Mouse (Mus musculus) forebrain, embryonic 11.5 days (tissue): ENCODE measurements around the gene Hmgb2. TPM values are rescaled to one million over a fixed set of nuclear protein-coding genes. Genes with fewer than 3 reads are reported as not detected.
"Not testable (repeated sequence)": the region's sequence is repeated elsewhere in the genome, so short reads cannot be mapped to it uniquely, and the experiment has no call there.

ENCODE experiments used
- ATAC-seq: fragments of 200-750 bp; cut with Nextera tagmentation; replicated peaks from 2 replicates; pipeline ENCODE4 v1.8.0; 2017; ENCODE audit warnings: moderate TSS enrichment; ENCODE audit not compliant: low FRiP score
- DNase-seq: peaks from one replicate; pipeline ENCODE4 v3.0.0-alpha.2; 2017; ENCODE audit warnings: low spot score
- H3K27ac ChIP-seq: fragments of 300-500 bp; sonication (generic); 2 replicates; pipeline ENCODE4 v1.5.1; 2014; ENCODE audit warnings: low read depth, low read length
- H3K27me3 ChIP-seq: fragments of 300-500 bp; sonication (generic); 2 replicates; pipeline ENCODE4 v1.6.1; 2014; ENCODE audit warnings: mild to moderate bottlenecking, low read length, mixed read lengths; ENCODE audit not compliant: control insufficient read depth, insufficient read depth
- H3K36me3 ChIP-seq: fragments of 300-500 bp; sonication (generic); 2 replicates; pipeline ENCODE4 v1.6.1; 2014; ENCODE audit warnings: mild to moderate bottlenecking, low read length, moderate library complexity, mixed read lengths; ENCODE audit not compliant: control insufficient read depth, insufficient read depth
- H3K4me1 ChIP-seq: fragments of 300-500 bp; sonication (generic); replicated peaks from 2 replicates; pipeline ENCODE4 v1.6.1; 2014; ENCODE audit warnings: low read length, mixed read lengths; ENCODE audit not compliant: control insufficient read depth, insufficient read depth
- H3K4me2 ChIP-seq: fragments of 300-500 bp; sonication (generic); 2 replicates; pipeline ENCODE4 v1.6.1; 2014; ENCODE audit warnings: low read depth, mild to moderate bottlenecking, low read length, moderate library complexity, mixed read lengths; ENCODE audit not compliant: severe bottlenecking
- H3K4me3 ChIP-seq: fragments of 300-500 bp; sonication (generic); 2 replicates; pipeline ENCODE4 v1.5.1; 2014; ENCODE audit warnings: low read depth, low read length
- H3K9ac ChIP-seq: fragments of 300-500 bp; sonication (generic); 2 replicates; pipeline ENCODE4 v1.6.1; 2014; ENCODE audit warnings: low read length
- H3K9me3 ChIP-seq: fragments of 300-500 bp; sonication (generic); 2 replicates; pipeline ENCODE4 v1.6.1; 2016; ENCODE audit warnings: low read length, mixed read lengths; ENCODE audit not compliant: control insufficient read depth
- WGBS: fragments of 180-500 bp; shearing (Covaris S2); extraction: QIAGEN DNeasy Blood & Tissue Kit; methylation state at CpG from one replicate; pipeline ENCODE4 v1.1.7; 2014; 5-methylcytosine and 5-hydroxymethylcytosine counted together
- polyA plus RNA-seq: library from polyadenylated mRNA; unstranded; fragments of >200 nt; fragmentation: Nextera tagmentation; extraction: Ambion mirVana; gene quantifications from 2 replicates; pipeline ENCODE4 v1.2.1, GENCODE M21; 2014

Gene Hmgb2
- polyA plus RNA-seq, 1 experiment from 2014 or later = 749 TPM

DNA sequence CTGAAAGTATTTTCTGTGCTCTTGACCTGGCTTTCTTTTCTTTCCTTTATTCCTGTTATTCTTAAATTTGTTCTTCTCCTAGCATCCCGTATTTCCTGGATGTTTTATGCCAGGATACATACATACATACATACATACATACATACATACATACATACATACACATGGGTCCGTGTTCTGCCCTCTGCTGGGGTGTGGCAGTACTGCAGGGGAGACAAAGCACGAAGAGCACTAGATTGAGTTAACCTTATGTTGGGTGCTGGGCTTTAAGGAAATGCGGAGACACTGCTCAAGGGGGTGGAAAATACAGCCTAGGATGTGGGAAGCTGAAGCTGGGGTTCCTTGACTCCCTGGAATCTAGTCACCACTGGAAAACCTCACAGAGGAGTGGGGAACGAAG is 8.1 kb upstream of the Hmgb2 start:
- DNase-seq (peak; percentile 85), ATAC-seq (peak; percentile 59)
- no peaks in the 10 kb centered on the region for H3K27me3 ChIP-seq
- WGBS = 49% methylated on average over 5 of the region's 5 CpGs
- H3K4me1 ChIP-seq = peaks cover 2% of the 10 kb centered on the region; the same call in 1 of the 2 replicates
- H3K9me3 ChIP-seq = no peaks in the 10 kb centered on the region
- no peak overlapping the region for H3K27ac ChIP-seq
- H3K4me2 ChIP-seq = no peak overlapping the region
- H3K36me3 ChIP-seq = no peaks in the 10 kb centered on the region
- no peak overlapping the region for H3K9ac ChIP-seq
- H3K4me3 ChIP-seq = no peak overlapping the region

GRCm38 (mm10) chr8:57505500-57505899 is 6.2 kb upstream of the Hmgb2 start:
- DNase-seq, H3K4me3 ChIP-seq: not testable (repeated sequence)
- 92% methylated on average over 1 of the region's 1 CpGs for WGBS

GRCm38 (mm10) chr8:57507556-57508063 is 4.1 kb upstream of the Hmgb2 start:
- Histone ChIP-seq H3K4me3 (no peak overlapping the region), H3K36me3 (no peaks in the 10 kb centered on the region), H3K9me3 (no peaks in the 10 kb centered on the region), H3K4me2 (no peak overlapping the region), H3K9ac (no peak overlapping the region), H3K4me1 (peaks cover 3% of the 10 kb centered on the region; the same call in 1 of the 2 replicates), H3K27me3 (no peaks in the 10 kb centered on the region), H3K27ac (no peak overlapping the region)
- no peak for DNase-seq
- ATAC-seq = no peak
- WGBS = 91% methylated on average over 4 of the region's 4 CpGs

More at GRCm38 (mm10) chr8:57505500-57505899, 6.2 kb upstream of the Hmgb2 start:
- H3K27ac ChIP-seq, H3K9me3 ChIP-seq, H3K9ac ChIP-seq, ATAC-seq, H3K4me2 ChIP-seq, H3K4me1 ChIP-seq, H3K36me3 ChIP-seq, H3K27me3 ChIP-seq: not testable (repeated sequence)

- no peak overlapping the region for H3K9ac ChIP-seq
- ATAC-seq (no peak), DNase-seq (no peak)
- H3K9me3 ChIP-seq = no peaks in the 10 kb centered on the region
- H3K4me2 ChIP-seq = no peak overlapping the region
- H3K4me1 ChIP-seq = peaks cover 3% of the 10 kb centered on the region; the same call in 1 of the 2 replicates
- H3K36me3 ChIP-seq = no peaks in the 10 kb centered on the region; the same call in 1 of the 2 replicates
- H3K27ac ChIP-seq = no peak overlapping the region
- H3K4me3 ChIP-seq = no peak overlapping the region
- WGBS = 91% methylated on average over 4 of the region's 4 CpGs
- H3K27me3 ChIP-seq = no peaks in the 10 kb centered on the region
These were observed 3.0 kb upstream of the Hmgb2 start for GRCm38 (mm10) chr8:57508657-57509056.

DNA sequence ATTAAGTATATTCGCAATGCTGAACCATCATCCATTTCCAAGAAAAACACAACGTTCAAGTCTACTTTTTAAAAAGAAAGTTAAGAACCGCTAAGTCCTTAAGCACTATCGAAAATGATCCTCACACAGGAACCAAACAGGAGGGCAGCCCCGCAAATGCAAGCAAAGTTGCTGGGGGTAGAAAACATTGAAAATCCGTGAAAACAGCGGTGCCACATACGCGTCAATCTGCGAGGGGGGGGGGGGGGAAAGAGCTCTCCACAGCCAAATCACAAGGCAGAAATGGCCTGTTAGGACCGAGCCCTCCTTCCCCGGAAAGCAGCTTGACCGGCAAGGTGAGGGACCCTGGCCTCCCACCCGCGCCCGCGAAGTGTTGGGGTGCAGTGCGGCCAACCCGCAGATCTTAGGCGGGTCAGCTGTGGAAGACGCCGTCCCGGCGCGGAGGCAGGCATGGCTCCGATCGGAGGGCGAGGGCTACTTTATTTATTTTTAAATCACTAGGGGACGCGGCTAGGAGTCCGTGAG is 854 bp upstream of the Hmgb2 start:
- peaks cover 3% of the 10 kb centered on the region; the same call in 1 of the 2 replicates for H3K4me1 ChIP-seq
- 2% methylated on average over 30 of the region's 31 CpGs for WGBS
- H3K36me3 ChIP-seq = peaks cover 2% of the 10 kb centered on the region; the same call in 1 of the 2 replicates
- H3K4me3 ChIP-seq = peak overlapping the region; percentile 98
- H3K4me2 ChIP-seq = peak overlapping the region; percentile 84
- DNase-seq (no peak), ATAC-seq (no peak; the same call in 1 of the 2 replicates)
- H3K27ac ChIP-seq = peak overlapping the region; percentile 81
- no peaks in the 10 kb centered on the region for H3K9me3 ChIP-seq
- H3K9ac ChIP-seq = peak overlapping the region; percentile 91
- no peaks in the 10 kb centered on the region for H3K27me3 ChIP-seq

- peak overlapping the region; percentile 100 for H3K9ac ChIP-seq
- ATAC-seq (peak; percentile 59), DNase-seq (peak; percentile 86)
- peak overlapping the region; percentile 98 for H3K4me3 ChIP-seq
- H3K4me2 ChIP-seq = peak overlapping the region; percentile 71
- no peaks in the 10 kb centered on the region for H3K9me3 ChIP-seq
- peak overlapping the region; percentile 100 for H3K27ac ChIP-seq
- no peaks in the 10 kb centered on the region for H3K27me3 ChIP-seq
- peaks cover 3% of the 10 kb centered on the region; the same call in 1 of the 2 replicates for H3K4me1 ChIP-seq
- WGBS = under 1% methylated on average over 57 of the region's 96 CpGs
- H3K36me3 ChIP-seq = peaks cover 5% of the 10 kb centered on the region; the same call in 1 of the 2 replicates
These were observed 692 bp downstream of the Hmgb2 start for GRCm38 (mm10) chr8:57512141-57513056.

DNA sequence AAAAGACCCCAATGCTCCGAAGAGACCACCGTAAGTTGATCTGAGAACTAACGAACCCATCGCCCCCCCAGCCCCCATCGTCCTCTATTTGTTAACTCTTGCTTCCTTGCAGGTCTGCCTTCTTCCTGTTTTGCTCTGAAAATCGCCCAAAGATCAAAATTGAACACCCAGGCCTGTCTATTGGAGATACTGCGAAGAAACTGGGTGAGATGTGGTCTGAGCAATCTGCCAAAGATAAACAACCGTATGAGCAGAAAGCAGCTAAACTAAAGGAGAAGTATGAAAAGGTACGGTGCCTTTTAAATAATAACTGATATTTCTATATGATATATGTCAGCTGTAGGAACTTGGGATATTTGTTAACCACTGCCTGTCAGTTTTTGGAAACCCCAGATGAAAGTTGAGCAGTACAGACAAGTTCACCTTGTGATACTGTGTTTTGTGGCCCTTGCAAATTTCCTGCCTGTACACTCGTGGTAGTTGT is 1.5 kb downstream of the Hmgb2 start:
- DNase-seq = peak; percentile 45
- H3K27ac ChIP-seq, H3K36me3 ChIP-seq, H3K27me3 ChIP-seq, ATAC-seq, H3K4me1 ChIP-seq, H3K9me3 ChIP-seq: not testable (repeated sequence)
- peak overlapping the region; percentile 100 for H3K9ac ChIP-seq
- WGBS = 29% methylated on average over 9 of the region's 10 CpGs
- H3K4me2 ChIP-seq = peak overlapping the region; percentile 71
- peak overlapping the region; percentile 98 for H3K4me3 ChIP-seq

DNA sequence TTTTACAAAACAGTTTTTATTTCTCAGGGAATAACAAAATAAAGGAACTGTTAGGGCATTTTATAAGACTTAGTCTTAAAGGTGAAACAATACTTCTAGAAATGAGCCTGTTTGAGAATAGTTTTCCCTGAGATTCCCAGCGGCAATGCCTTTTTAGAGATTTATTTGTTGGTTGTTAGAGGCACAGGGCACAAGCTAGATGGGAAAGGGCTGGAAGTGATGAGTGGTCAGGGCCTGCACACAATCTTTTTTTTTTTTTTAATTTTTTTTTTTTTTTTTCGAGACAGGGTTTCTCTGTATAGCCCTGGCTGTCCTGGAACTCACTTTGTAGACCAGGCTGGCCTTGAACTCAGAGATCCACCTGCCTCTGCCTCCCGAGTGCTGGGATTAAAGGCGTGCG is 5.0 kb downstream of the Hmgb2 start:
- not testable (repeated sequence) for H3K9ac ChIP-seq, H3K9me3 ChIP-seq, H3K36me3 ChIP-seq, H3K27ac ChIP-seq, DNase-seq, H3K4me1 ChIP-seq, H3K4me3 ChIP-seq, ATAC-seq, H3K4me2 ChIP-seq, H3K27me3 ChIP-seq
- WGBS = 95% methylated on average over 5 of the region's 5 CpGs
